Mouse (Mus musculus) frontal cortex, adult (tissue): Measurements from ENCODE around the gene Tspyl3.

Source experiments
- ATAC-seq: cut with Nextera tagmentation; 2 replicates; pipeline ENCODE4 v1.9.2; 2017; ENCODE audit warnings: mild to moderate bottlenecking, moderate library complexity, mixed read lengths; ENCODE audit not compliant: low TSS enrichment

The Tspyl3 gene

DNA sequence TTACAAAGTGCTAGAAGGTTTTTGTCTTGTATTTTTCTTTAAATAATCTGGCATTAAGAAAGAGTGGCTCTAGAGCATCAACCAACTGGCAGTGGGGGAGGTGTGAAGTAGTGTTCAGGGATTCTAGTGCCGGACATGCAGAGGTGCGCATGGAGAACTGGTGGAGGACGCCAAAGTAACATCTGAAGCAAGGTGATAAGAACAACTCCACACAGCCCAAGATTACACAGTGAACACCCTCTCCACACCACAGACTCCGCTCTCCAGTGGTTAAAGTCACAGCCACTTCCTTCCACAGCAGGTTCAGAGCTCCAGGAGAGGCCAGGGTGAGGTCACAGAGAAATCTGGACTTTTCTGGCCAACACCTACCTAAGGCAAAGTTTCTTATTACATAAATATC lies 2.7 kb upstream of the Tspyl3 start:
- no peak for ATAC-seq

DNA sequence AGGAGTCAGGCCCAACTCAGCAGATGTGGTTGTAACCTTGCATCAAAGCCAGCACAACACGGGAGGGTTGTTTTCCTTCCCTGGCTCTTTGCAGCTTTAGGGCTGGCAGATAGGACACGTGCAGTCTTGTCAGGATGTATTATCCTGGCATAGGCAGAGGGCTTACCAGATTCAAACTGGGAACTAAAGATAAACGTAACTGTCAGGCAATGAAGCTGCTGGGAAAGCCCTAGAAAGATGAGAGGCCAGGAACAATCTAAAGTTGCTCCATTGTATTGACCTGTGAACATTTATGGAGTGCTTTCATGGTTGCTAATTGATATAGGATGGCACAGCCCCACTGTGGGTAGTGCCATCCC lies 333 bp upstream of the Tspyl3 start:
- peak; percentile 41 for ATAC-seq

DNA sequence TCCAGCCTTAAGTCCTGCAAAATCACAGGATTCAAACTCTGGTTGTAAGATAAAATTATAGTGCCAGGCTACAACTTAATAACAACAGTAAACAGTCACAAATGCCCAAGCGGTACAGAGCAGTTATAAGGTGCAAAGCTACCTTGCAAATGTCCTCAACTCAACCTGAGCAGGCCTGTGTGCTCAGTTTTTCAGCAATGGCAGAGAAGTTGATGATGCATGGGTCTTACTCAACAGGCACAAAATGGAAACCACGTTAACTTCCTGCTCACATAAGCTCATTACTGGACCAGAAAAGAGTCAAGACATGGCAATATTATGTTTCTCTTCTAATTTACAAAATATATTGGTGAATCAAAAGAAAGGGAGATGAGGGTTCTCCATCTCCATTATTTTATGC lies 2.7 kb downstream of the Tspyl3 start:
- ATAC-seq: no peak

DNA sequence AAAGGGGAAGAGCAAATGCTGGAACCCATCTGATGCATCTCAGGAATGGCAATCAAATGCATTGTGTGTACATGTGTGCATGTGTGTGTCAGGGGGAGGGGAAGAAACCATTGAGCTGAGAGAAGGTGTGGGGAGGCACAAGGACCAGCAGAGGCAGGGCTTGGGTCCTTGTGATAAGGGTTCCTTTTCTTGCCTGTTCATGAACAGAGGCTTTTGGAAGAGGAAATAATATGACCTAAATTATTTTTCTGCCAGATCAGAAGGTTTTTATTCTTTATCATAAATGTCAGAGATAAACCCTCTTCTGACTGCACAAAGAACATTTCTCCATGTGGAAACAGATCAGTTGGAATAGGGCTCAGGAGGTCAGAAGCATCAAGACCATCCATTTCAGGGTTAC lies 3.1 kb downstream of the Tspyl3 start:
- ATAC-seq: no peak

DNA sequence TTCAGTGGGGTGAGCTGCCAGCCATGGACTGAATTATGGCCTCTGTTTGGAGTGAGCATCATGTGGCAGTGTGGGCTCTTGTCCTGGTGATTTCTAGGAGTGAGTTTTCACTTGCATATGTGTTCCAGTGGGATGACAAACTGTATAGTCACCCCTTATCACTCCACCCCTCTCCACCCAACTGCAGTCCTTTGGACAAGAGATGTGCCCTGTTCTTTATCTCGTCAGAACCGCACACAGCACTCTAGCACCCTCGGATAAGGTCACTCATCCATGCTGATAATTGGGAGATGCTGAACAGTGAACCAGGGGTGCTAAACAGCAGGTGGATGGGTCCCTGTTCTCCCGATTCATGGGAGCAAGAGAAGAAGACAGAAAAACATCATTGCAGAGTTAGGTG lies 3.6 kb downstream of the Tspyl3 start:
- no peak for ATAC-seq

DNA sequence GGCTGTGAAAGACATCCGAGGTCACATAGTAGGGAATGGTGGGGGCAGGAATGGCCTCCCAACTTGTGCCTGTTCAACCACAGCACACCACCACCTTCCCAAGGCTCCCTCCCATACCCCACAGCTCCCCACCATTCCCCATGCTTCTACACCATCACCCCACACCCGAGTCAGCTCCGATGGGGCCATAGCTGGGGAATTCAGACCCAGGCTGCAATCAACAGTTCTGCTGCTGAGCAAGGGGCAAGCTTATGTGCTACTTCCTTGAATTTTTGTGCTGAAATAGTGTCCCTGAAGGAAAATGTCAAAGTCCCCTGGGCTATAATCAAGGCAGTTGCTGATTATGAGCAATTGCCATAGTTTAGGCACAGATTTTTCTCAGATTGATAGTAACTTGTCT lies 6.7 kb downstream of the Tspyl3 start:
- no peak for ATAC-seq

DNA sequence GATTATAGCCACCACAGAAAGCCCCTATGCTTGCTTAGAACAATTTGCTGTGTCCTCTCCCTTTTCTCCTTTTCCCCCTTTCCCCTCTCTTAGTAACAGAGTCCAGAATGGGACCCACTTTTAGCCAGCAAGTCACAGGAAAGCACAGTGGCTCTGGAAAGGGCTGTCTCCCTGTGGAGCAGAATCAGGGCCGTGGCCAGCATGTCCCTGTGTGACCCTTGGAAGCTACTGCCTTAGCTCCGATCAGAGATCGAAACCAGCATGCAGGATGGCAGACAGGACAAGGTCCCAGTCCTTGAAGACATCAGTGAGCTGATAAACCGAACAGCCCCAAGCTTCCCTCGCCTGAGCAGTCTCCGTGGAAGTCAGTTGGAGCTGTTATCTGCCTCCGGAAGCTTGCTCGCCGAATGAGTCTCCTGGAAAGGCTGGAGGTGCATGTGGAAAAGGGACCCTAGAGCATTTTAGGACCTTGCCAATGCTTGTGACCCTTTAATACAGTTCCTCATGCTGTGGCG lies 7.4 kb downstream of the Tspyl3 start:
- ATAC-seq: no peak

DNA sequence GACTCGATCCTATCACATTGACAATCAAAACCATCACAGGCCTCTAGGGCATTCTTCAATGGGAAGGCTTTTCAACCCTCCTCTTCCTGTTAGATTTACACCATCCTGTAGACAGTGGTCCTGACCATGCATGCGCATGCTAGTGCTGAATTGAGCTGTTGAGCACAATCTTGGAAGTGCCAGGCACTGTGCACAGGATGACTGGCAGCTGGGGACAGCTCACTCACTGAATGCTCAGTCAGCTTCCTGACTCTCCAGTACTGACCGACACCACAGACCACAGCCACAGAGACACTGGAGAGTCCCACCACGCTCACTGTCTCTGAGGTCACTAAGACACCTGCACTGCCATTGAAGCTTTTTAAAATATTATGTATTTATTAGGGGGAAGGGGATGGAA lies 9.8 kb downstream of the Tspyl3 start:
- no peak for ATAC-seq

DNA sequence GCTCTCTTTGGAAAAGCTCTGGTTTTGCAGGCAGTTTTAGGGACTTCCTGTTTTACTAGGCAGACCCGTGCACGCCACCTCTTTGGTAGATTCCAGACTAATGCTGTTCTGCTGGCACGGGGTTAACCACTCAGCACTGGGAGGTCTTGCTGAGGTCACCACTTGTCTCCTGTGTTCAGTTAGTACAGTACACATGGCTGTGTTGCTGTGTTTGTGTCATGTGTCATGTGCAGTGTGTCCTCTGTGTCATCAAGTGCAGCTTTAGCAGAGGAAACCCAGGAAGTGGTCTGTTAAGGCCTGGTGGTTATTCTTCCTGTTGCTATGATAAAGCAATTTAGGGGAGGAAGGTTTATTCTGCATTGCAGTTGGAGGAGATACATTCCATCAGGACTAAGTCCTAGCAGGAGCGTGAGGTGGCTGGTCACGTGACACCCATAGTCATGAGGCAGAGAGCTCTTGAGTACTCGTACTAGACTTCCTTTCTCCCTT lies 10.4 kb downstream of the Tspyl3 start:
- no peak for ATAC-seq

DNA sequence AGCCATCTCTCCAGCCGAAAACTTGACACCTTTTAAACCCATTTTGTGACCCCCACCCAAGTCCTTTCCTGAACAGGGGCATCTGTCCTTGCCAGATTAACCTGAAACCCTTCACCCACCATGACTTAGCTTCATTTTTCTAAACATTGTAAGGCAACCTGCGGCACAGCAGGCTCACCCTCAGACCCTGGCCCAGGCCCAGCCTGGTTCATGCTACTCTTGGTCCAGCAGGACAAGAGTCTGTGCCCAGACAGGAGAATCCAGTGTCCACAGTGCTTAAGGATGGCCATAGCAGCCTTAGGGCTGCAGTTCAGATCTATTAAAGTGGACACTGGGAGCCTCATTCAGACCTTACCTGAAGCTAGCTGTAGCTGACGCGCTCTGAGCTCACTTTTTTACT lies 11.9 kb downstream of the Tspyl3 start:
- no peak for ATAC-seq

DNA sequence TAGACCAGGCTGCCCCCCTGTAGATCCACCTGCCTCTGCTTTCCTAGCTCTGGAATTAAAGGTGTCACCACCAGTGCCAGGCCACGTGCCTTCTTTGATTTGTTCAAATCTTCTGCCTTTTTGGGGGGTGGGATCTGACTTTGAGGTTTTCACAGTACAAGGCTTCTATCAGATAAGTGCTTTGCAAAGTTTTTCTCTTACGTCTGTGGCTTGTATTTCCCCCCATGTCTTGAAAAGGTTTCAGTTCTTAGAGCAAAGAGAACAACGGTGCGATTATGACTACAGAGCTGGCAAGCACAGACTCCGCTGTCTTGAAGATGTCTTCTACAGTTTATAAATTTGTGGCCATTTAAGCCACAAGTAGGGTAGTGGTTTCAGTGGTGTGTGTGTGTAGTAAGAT lies 13.8 kb downstream of the Tspyl3 start:
- no peak for ATAC-seq

DNA sequence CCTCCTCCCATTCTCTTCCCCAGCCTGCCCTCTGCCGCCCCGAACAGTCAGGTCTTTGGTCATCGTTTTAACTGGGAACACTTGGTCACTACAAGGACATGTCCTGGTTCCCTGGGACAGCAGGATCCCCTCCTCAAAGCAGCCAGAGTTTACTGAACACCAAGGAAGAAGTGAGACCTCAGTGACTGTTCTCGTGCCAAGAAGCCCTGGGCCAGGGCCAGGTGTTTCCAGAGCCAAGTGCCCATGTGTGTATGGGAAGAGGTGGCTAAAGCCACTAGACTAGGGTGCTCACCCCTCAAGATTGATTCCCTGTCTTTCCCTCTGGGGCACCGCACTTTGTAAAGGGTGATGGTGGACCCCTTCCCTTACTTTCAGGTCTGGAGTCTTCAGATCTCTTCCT lies 16.0 kb downstream of the Tspyl3 start:
- ATAC-seq: no peak

DNA sequence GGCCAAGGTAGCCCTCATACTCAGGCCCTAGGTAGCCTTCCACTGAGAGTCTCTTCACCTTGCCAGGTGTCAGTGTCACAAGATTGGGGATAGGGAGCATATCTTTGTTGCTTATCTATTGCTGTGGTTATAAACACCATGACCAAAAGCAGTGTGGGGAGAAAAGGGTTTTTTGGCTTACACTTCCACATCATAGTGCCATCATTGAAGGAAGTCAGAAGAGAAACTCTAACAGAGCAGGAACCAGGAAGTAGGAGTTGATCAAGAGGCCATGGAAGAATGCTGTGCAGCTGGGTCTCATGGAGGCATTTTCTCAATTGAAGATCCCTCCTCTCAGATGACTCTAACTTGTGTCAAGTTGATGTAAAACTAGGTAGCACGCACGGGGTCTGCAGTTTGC lies 17.1 kb downstream of the Tspyl3 start:
- no peak for ATAC-seq

DNA sequence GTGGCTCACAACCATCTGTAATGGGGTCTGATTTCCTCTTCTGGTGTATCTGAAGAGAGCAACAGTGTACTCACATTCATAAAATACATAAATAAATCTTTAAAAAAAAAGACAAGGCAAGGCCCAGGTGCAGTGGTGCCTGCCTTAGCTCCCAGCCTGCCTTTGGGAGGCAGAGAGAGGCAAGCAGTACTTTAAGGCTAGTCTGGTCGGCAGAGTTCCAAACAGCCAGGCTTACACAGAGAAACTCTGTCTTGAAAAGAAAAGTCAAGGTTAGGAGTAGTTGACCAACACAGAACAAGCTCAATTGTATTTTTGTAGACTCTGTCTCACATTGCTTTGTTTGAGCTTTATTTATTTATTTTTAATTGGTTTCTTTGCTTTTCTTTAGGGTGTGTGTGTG lies 22.5 kb downstream of the Tspyl3 start:
- ATAC-seq: no peak

DNA sequence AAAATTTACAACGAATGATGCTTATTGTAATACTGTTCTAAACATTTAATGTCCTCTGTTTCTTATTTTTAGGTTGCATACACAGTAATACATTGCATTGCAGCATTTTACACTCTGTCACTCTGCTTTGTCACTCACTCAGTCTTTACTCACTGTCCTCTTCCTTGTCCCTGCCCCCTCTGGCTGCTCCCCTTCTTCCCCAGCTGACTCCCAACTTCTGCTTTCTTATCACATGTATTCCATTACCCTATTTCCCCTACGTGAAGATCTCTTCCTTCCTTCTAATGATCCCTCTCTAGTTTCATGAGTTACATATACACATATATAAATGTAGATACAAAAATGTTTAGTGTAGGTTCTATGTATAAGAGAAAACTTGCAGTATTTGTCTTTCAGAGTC lies 26.1 kb downstream of the Tspyl3 start:
- ATAC-seq: no peak

DNA sequence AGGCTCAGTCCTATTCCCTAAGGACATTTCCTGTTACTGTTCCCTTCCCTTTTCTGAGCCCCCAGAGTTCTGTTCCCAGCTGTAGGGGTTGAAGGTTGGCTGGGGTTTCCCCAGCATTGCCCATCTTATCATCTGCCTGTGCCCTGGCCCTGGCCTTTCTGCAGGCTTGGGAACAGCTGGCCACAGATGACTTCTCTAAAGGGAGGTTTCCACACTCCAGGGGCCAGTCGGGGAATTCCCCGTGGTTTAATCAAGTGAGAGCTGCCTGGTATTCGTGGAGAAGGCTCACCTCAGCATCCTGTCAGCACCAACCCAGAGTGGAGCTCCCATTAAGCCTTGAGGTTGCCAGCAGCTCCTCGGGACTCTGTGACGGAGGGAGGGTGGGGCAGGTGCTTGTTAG lies 26.8 kb downstream of the Tspyl3 start:
- ATAC-seq: no peak

DNA sequence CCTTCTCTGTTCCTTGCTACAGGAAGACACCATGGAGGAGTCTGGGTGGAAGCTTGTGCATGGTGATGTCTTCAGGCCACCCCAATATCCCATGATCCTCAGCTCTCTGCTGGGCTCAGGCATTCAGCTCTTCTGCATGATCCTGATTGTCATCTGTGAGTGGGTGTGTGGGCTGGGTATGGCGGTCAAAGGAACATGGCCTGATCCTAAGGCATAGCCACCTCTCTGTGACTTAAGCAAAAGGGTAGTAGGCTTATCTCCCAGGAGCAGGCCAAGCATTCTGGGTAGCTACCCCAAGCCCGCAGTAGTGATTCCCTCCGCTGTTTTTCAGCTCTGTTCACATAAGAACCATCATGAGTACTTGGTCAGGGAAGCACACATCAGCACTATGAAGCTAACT lies 31.0 kb downstream of the Tspyl3 start:
- ATAC-seq: no peak

DNA sequence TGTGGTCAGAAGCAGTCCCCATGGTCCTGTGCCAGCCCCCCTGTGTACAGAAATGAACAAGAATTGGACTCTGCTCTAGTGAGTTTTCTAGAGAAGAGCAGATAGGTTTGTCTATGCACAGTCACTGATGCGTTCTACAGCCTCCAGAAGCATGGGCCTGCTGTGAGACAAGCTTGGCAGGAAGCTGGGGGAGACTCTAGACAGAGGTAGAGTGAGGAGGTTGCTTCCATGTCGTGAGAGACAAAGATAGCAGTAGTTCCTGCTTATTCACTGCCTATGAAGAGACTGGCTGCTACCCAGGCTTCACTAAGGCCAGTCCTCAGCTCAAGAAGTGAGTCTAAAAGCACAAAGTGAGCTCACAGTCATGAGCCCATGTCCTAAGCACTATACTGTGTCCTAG lies 34.0 kb downstream of the Tspyl3 start:
- peak; percentile 92 for ATAC-seq

DNA sequence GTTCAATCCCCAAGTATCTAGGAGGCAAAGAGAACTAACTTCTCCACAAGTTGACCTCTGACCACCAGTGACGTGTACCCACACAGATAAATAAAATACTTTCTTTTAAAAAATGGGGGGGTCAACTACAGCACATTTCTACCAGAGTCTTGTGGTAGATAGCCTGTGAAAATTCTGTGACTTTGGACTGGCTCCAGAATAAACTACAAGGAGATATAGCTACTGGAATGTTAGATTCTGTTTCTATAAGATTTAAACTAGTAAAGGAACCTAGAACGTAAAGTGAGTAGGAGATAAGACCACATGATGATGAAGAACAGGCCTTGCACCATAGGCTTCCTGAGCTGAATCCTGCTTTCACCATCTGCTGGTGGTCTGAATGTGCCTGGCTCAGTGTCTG lies 37.4 kb downstream of the Tspyl3 start:
- no peak for ATAC-seq

DNA sequence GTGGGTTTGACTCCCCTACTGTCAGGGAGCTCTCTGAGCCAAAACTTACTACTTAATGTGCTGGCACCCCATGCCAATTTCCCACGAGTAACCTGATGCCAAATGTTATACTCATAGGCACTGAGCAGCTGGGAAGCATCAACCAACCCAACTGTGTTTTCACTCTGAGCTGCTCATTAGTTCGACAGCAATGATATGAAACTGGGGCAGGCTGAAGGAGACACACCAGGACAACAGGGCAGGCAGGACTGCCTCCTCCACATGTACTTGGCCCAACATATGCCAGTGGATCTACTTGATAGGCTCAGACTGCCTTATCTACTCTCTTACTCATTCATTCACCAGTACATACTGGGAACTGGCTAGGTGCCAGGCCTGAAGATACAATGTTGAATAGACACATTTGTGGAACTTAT lies 39.1 kb downstream of the Tspyl3 start:
- peak; percentile 77 for ATAC-seq

DNA sequence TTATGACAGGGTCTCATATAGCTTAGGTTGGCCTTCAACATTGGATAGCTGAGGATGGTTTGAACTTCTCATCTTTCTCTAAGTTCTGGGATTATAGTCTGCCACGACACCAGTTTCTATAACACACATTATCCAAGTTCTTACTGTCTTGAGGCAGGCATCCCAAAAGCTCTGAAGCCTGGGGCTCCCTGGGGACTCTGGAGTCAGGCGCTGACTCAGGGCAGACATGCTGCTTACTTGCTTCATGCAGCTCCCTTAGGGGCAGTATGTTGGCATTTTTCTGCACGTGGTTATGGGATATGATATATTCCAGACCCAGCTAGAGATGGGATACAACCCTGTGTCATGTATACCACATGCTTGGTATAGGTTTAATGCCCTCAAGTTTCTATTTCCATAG lies 45.3 kb downstream of the Tspyl3 start:
- no peak for ATAC-seq

DNA sequence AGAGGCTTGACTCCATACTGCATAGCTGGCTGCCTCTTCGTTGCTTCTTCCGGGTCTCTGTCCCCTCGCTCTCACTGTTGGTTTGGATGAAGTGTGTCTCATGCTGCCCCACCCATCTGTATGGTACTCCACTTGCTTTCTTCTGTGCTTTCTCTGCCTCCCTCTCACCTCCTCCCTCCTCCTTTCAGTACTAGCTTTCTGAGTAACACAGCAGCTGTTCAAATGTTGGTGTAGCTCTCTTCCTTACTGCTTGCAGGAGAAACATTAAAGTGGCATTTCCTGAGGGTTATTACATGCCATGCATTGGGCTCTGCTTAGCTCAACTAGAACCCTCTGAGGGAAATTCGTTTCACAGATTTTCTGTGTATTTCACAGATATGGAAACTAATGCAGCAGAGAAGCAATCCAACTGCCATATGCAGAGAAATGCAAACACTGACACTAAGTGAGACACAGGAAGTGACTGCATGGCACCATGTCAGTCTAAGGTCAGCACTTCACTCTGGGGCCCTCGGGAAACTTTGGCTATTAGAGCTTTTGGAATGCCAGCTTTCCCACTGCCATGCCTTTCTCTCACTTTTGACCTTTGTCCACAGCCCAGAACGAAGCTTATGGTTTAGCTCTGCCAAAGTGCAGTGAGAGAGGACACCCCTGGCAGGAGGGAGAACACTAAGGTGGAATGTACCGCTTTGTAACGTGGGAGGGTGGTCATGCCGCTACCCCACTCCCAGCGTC lies 45.9 kb downstream of the Tspyl3 start:
- peak; percentile 98 for ATAC-seq

DNA sequence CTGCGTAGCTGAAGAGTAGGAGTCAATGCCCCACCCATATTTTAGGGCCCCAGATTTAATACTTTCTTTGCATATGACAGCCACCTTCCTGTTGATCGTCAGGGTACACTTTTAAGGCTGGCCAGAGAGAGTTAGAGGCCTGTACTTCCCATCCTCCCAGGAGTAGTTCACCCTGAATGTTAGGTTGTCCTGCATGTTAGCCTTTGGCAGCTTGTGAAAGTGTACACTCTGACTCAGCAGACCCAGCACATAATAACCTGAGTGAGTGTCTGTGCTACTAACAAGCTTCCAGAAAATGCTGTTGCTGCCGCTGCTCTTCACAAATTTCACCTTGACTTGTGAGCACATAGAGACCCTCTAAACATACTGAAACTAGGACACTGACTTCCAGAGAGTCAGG lies 48.1 kb downstream of the Tspyl3 start:
- ATAC-seq: no peak

DNA sequence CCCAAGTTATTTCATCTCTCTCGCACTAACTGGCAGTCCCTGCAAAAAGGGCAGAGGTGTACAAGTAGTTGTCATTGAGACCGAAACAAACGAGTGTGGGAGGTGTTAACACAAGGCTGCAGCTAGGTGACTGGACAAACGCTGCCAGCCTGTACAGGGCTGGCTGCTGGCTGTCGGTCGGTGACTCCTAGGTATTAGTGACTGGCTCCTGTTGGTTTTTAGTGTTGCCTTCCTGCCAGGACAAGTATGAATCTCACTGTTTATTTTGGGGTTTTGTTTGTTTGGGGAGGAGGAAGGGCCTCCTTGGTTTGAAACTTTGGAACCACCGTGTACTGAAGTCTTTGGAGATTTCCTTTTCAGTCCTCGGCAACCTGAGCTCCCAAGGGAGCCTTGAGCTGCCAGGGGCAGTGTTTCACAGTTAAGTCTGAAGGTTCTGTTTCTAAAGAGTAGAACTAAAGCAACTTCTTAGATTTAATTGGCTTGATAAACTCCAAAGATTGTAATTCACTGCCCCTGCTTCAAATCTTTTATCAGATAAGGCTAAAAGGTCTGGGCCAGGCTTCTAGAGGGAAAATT lies 49.2 kb downstream of the Tspyl3 start:
- no peak for ATAC-seq
